Mouse (Mus musculus): ENCODE measurements around the gene Ofd1. TPM values are rescaled to one million over a fixed set of nuclear protein-coding genes. Genes with fewer than 3 reads are reported as not detected.

Gene Ofd1
- polyA plus RNA-seq, 1 experiment from 2014 or later = 5.6 TPM

GRCm38 (mm10) chrX:166444552-166444951, 4.0 kb upstream of the Ofd1 start:
- no peak overlapping the region for H3K9ac ChIP-seq (ENCODE audit: low read length)
- no peaks in the 10 kb centered on the region; the same call in 1 of the 2 replicates for H3K4me1 ChIP-seq (ENCODE audit: control insufficient read depth, insufficient read depth, low read length)
- no peak overlapping the region for H3K27ac ChIP-seq (ENCODE audit: low read length)
- no peak for ATAC-seq (ENCODE audit: insufficient read depth, low FRiP score)
- H3K4me3 ChIP-seq (replicated peaks; ENCODE audit: low read length) = no peak overlapping the region
- WGBS = 82% methylated on average over 3 of the region's 3 CpGs
- H3K27me3 ChIP-seq (ENCODE audit: control insufficient read depth, insufficient read depth, low read length) = peaks cover 12% of the 10 kb centered on the region
- no peak overlapping the region for H3K4me2 ChIP-seq (ENCODE audit: low read depth, low read length)
- H3K36me3 ChIP-seq (ENCODE audit: control insufficient read depth, insufficient read depth, low read length) = no peaks in the 10 kb centered on the region
- H3K9me3 ChIP-seq (replicated peaks; ENCODE audit: control insufficient read depth, low read length) = no peaks in the 10 kb centered on the region

GRCm38 (mm10) chrX:166440036-166440615, 378 bp downstream of the Ofd1 start, which contains the start of gene Trappc2:
Trappc2 (plus strand) TSS chrX:166440574.
- ATAC-seq (ENCODE audit: insufficient read depth, low FRiP score) = no peak; the same call in none of the 2 replicates
- Histone ChIP-seq H3K4me1 (ENCODE audit: control insufficient read depth, insufficient read depth, low read length) (no peaks in the 10 kb centered on the region; the same call in 1 of the 2 replicates), H3K9me3 (replicated peaks; ENCODE audit: control insufficient read depth, low read length) (no peaks in the 10 kb centered on the region), H3K4me2 (ENCODE audit: low read depth, low read length) (peak within 1 kb of the TSS; percentile 61), H3K9ac (ENCODE audit: low read length) (peak within 1 kb of the TSS; percentile 87), H3K27ac (ENCODE audit: low read length) (peak within 1 kb of the TSS; percentile 76), H3K4me3 (replicated peaks; ENCODE audit: low read length) (peak within 1 kb of the TSS; percentile 65), H3K36me3 (ENCODE audit: control insufficient read depth, insufficient read depth, low read length) (no peaks in the 10 kb centered on the region), H3K27me3 (ENCODE audit: control insufficient read depth, insufficient read depth, low read length) (peaks cover 12% of the 10 kb centered on the region)
- WGBS = 20% methylated on average over 36 of the region's 36 CpGs

GRCm38 (mm10) chrX:166434812-166435211, 5.7 kb downstream of the Ofd1 start:
- Histone ChIP-seq H3K4me3 (replicated peaks; ENCODE audit: low read length) (no peak overlapping the region), H3K36me3 (ENCODE audit: control insufficient read depth, insufficient read depth, low read length) (no peaks in the 10 kb centered on the region), H3K4me1 (ENCODE audit: control insufficient read depth, insufficient read depth, low read length) (no peaks in the 10 kb centered on the region), H3K27me3 (ENCODE audit: control insufficient read depth, insufficient read depth, low read length) (no peaks in the 10 kb centered on the region; the same call in 1 of the 2 replicates), H3K27ac (ENCODE audit: low read length) (no peak overlapping the region), H3K9ac (ENCODE audit: low read length) (no peak overlapping the region), H3K4me2 (ENCODE audit: low read depth, low read length) (no peak overlapping the region), H3K9me3 (replicated peaks; ENCODE audit: control insufficient read depth, low read length) (no peaks in the 10 kb centered on the region)
- 93% methylated on average over 2 of the region's 2 CpGs for WGBS
- no peak for ATAC-seq (ENCODE audit: insufficient read depth, low FRiP score)

GRCm38 (mm10) chrX:166416196-166416595, 24.3 kb downstream of the Ofd1 start:
- 75% methylated on average over 3 of the region's 6 CpGs for WGBS
- H3K4me3 ChIP-seq (replicated peaks; ENCODE audit: low read length) = no peak overlapping the region
- no peaks in the 10 kb centered on the region for H3K4me1 ChIP-seq (ENCODE audit: control insufficient read depth, insufficient read depth, low read length)
- no peak overlapping the region for H3K9ac ChIP-seq (ENCODE audit: low read length)
- H3K27ac ChIP-seq (ENCODE audit: low read length) = no peak overlapping the region
- ATAC-seq (ENCODE audit: insufficient read depth, low FRiP score) = no peak
- no peaks in the 10 kb centered on the region for H3K9me3 ChIP-seq (replicated peaks; ENCODE audit: control insufficient read depth, low read length)
- H3K4me2 ChIP-seq (ENCODE audit: low read depth, low read length) = no peak overlapping the region
- H3K36me3 ChIP-seq (ENCODE audit: control insufficient read depth, insufficient read depth, low read length) = no peaks in the 10 kb centered on the region
- H3K27me3 ChIP-seq (ENCODE audit: control insufficient read depth, insufficient read depth, low read length) = no peaks in the 10 kb centered on the region

- Histone ChIP-seq H3K36me3 (ENCODE audit: control insufficient read depth, insufficient read depth, low read length) (no peaks in the 10 kb centered on the region), H3K27me3 (ENCODE audit: control insufficient read depth, insufficient read depth, low read length) (no peaks in the 10 kb centered on the region; the same call in 1 of the 2 replicates), H3K27ac (ENCODE audit: low read length) (no peak overlapping the region), H3K4me2 (ENCODE audit: low read depth, low read length) (no peak overlapping the region), H3K4me3 (replicated peaks; ENCODE audit: low read length) (no peak overlapping the region), H3K4me1 (ENCODE audit: control insufficient read depth, insufficient read depth, low read length) (no peaks in the 10 kb centered on the region), H3K9ac (ENCODE audit: low read length) (no peak overlapping the region), H3K9me3 (replicated peaks; ENCODE audit: control insufficient read depth, low read length) (no peaks in the 10 kb centered on the region)
- no peak for ATAC-seq (ENCODE audit: insufficient read depth, low FRiP score)
Measured at GRCm38 (mm10) chrX:166407865-166408264, 32.6 kb downstream of the Ofd1 start.

- no peak overlapping the region for H3K9ac ChIP-seq (ENCODE audit: low read length)
- H3K36me3 ChIP-seq (ENCODE audit: control insufficient read depth, insufficient read depth, low read length) = no peaks in the 10 kb centered on the region
- no peak overlapping the region for H3K4me3 ChIP-seq (replicated peaks; ENCODE audit: low read length)
- 81% methylated on average over 1 of the region's 1 CpGs for WGBS
- no peaks in the 10 kb centered on the region for H3K9me3 ChIP-seq (replicated peaks; ENCODE audit: control insufficient read depth, low read length)
- H3K4me1 ChIP-seq (ENCODE audit: control insufficient read depth, insufficient read depth, low read length) = no peaks in the 10 kb centered on the region
- ATAC-seq (ENCODE audit: insufficient read depth, low FRiP score) = no peak
- no peak overlapping the region for H3K27ac ChIP-seq (ENCODE audit: low read length)
- H3K27me3 ChIP-seq (ENCODE audit: control insufficient read depth, insufficient read depth, low read length) = no peaks in the 10 kb centered on the region; the same call in 1 of the 2 replicates
- H3K4me2 ChIP-seq (ENCODE audit: low read depth, low read length) = no peak overlapping the region
Measured at GRCm38 (mm10) chrX:166393753-166394152, 46.8 kb downstream of the Ofd1 start.

GRCm38 (mm10) chrX:166386656-166387055, 53.8 kb downstream of the Ofd1 start:
- Histone ChIP-seq H3K4me1 (ENCODE audit: control insufficient read depth, insufficient read depth, low read length) (no peaks in the 10 kb centered on the region), H3K4me2 (ENCODE audit: low read depth, low read length) (no peak overlapping the region), H3K4me3 (replicated peaks; ENCODE audit: low read length) (no peak overlapping the region), H3K27me3 (ENCODE audit: control insufficient read depth, insufficient read depth, low read length) (no peaks in the 10 kb centered on the region; the same call in 1 of the 2 replicates), H3K27ac (ENCODE audit: low read length) (no peak overlapping the region), H3K9me3 (replicated peaks; ENCODE audit: control insufficient read depth, low read length) (no peaks in the 10 kb centered on the region), H3K36me3 (ENCODE audit: control insufficient read depth, insufficient read depth, low read length) (no peaks in the 10 kb centered on the region), H3K9ac (ENCODE audit: low read length) (no peak overlapping the region)
- no peak for ATAC-seq (ENCODE audit: insufficient read depth, low FRiP score)
- WGBS = 86% methylated on average over 6 of the region's 6 CpGs

- Histone ChIP-seq H3K27me3 (ENCODE audit: control insufficient read depth, insufficient read depth, low read length) (no peaks in the 10 kb centered on the region; the same call in 1 of the 2 replicates), H3K36me3 (ENCODE audit: control insufficient read depth, insufficient read depth, low read length) (no peaks in the 10 kb centered on the region), H3K4me3 (replicated peaks; ENCODE audit: low read length) (no peak overlapping the region), H3K9ac (ENCODE audit: low read length) (no peak overlapping the region), H3K4me2 (ENCODE audit: low read depth, low read length) (no peak overlapping the region), H3K9me3 (replicated peaks; ENCODE audit: control insufficient read depth, low read length) (no peaks in the 10 kb centered on the region), H3K4me1 (ENCODE audit: control insufficient read depth, insufficient read depth, low read length) (no peaks in the 10 kb centered on the region), H3K27ac (ENCODE audit: low read length) (no peak overlapping the region)
- WGBS = 52% methylated on average over 3 of the region's 3 CpGs
- peak; percentile 58 for ATAC-seq (ENCODE audit: insufficient read depth, low FRiP score)
Measured at GRCm38 (mm10) chrX:166384935-166385334, 55.6 kb downstream of the Ofd1 start.

- Histone ChIP-seq H3K9ac (ENCODE audit: low read length) (no peak overlapping the region), H3K4me3 (replicated peaks; ENCODE audit: low read length) (no peak overlapping the region), H3K27me3 (ENCODE audit: control insufficient read depth, insufficient read depth, low read length) (no peaks in the 10 kb centered on the region; the same call in 1 of the 2 replicates), H3K27ac (ENCODE audit: low read length) (no peak overlapping the region), H3K4me2 (ENCODE audit: low read depth, low read length) (no peak overlapping the region), H3K36me3 (ENCODE audit: control insufficient read depth, insufficient read depth, low read length) (no peaks in the 10 kb centered on the region), H3K9me3 (replicated peaks; ENCODE audit: control insufficient read depth, low read length) (no peaks in the 10 kb centered on the region), H3K4me1 (ENCODE audit: control insufficient read depth, insufficient read depth, low read length) (no peaks in the 10 kb centered on the region)
- WGBS = 82% methylated on average over 2 of the region's 2 CpGs
- no peak for ATAC-seq (ENCODE audit: insufficient read depth, low FRiP score)
Measured at GRCm38 (mm10) chrX:166383606-166384005, 56.9 kb downstream of the Ofd1 start.

Measured in stomach, embryonic 16.5 days (tissue).